Mouse (Mus musculus): ENCODE measurements at regions not wholly inside any gene's neighbourhood (a gene's known extent, or its start where the extent isn't known, plus 50 kb on each side); places are given as distances from the start of the nearest gene placed in this dataset.
"Not testable (repeated sequence)": the region's sequence is repeated elsewhere in the genome, so short reads cannot be mapped to it uniquely, and the experiment has no call there.

- no peak for DNase-seq (ENCODE audit: low spot score in 2 of 2)
Measured at GRCm38 (mm10) chr5:12639549-12639948, 256.4 kb downstream of the Sema3d start.

- DNase-seq (ENCODE audit: low spot score in 2 of 2) = no peak
Measured at GRCm38 (mm10) chr5:12646269-12646668, 263.1 kb downstream of the Sema3d start.

- DNase-seq (ENCODE audit: low spot score in 2 of 2) = no peak
Measured at GRCm38 (mm10) chr5:12673666-12674065, 290.5 kb downstream of the Sema3d start.

DNA sequence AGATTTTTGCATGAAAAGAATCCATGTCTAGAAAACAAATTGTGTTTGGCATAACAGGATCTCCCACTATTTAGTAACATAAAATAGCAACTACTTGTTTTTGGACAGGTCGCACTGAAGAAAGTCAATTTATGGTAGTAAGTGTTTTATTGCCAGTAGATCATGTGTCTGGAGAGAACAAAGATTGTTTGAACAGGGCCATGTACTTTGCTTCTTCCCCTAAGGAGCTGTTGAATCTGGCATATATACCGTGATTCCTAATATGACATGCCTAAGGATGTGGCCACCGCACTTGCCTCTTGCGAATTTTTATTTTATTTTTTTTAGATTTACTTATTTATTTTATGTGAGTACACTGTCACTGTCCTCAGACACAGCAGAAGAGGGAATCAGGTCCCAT, 290.9 kb downstream of the Sema3d start:
- no peak for DNase-seq (ENCODE audit: low spot score in 2 of 2)

DNA sequence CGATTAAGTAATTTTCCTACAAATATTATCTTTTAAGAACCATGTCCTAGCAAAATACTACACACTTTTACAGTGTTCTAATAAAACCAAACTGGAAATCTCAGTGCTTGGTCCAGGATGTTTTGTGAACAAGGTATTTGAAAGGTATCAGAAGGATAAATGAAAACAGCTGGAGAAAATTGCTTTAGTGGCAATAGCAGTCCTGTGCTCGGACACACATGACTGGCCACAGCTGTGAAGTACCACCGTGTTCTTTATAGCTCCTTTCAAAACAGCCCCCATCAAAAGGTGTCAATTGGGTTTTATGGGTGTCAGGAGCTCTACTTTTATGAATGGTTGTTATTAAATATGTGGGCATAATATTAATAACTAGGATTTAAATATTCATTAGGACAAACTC, 293.5 kb downstream of the Sema3d start:
- no peak for DNase-seq (ENCODE audit: low spot score in 2 of 2)

GRCm38 (mm10) chr5:12714894-12715293, 331.7 kb downstream of the Sema3d start:
- DNase-seq (ENCODE audit: low spot score in 2 of 2) = no peak

DNA sequence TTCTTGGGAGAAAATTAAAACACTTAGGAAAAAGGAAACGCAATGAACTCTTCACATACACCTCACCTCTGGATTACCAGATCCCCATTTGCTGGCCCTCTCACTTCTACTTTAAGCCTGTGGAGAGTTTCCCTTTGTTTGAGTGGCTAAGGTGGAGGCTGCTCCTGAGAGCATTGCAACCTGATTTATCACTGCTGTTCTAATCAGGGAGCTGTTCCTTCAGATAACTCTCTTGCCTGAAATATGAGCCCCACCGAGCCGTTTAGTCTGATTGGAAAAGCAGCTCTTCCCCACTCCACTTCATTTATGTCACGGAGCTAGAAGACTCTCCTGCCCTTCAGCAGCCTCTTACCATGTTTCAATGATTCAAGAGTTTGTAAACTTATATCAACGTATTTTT, 368.3 kb downstream of the Sema3d start:
- DNase-seq (ENCODE audit: low spot score in 2 of 2) = no peak

- no peak for DNase-seq (ENCODE audit: low spot score in 2 of 2)
Measured at GRCm38 (mm10) chr5:12759634-12760033, 365.6 kb upstream of the Sema3a start.

DNA sequence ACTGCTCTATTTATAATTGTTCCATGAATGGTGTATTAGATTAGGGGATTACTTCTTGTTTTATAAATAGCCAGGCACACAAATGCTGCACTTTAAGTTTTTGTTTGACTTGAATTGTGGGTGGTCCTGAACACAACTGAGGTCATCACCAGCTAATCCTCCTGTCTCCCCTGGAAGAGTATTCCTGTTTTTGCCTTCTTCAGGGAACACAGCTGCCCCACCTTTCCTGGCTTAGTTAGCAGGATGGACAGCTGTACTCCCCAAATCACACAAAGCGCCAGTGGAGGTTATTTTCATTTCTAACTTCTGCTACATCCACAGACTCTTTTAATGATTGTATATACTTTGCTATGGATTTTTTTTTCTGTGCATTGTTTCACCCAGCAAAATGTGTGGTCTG, 357.8 kb upstream of the Sema3a start:
- no peak for DNase-seq (ENCODE audit: low spot score in 2 of 2)

GRCm38 (mm10) chr5:12782681-12783080, 342.5 kb upstream of the Sema3a start:
- DNase-seq (ENCODE audit: low spot score in 2 of 2) = no peak

DNA sequence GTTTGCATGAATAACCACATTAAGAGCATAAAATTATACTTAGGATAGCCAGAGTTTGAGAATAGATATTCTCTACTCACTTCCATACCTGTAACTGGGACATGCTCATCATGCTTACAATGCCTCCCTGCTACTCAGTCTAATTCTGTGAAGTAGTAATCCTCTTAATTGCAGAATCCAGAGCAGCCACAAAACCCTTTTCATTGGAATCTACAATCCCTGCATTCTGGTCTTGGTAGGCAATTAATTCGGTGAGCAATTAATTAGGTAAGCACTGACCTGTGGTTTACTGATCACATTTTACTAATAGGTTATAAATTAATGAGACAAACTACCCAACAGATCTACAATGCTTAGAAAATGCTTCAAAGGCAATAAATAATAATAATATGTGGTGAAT, 316.5 kb upstream of the Sema3a start:
- DNase-seq (ENCODE audit: low spot score in 2 of 2) = no peak

- DNase-seq (ENCODE audit: low spot score in 2 of 2) = peak in 1 of 2 experiments; percentile 3
Measured at GRCm38 (mm10) chr5:12809884-12810283, 315.3 kb upstream of the Sema3a start.

DNA sequence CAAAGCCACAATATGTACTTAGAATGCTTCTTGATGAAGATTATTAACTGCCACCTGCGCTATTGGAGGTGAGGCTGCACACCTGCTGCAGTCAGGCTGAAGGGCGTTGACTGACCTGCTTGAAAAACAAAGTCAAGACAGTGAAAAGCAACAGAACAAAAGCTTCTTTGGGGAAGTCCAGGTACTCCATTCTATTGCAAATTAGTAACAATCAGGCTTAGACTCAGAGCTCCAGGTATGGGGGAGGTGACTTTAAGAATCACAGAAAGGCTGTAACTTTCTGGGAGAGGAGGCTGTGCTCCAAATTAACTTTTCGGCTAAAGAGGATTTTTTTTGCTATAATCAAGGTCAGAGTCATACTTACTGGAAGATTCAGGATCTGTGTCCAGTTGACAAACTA, 278.0 kb upstream of the Sema3a start:
- DNase-seq (ENCODE audit: low spot score in 2 of 2) = not testable (repeated sequence)

GRCm38 (mm10) chr5:12856869-12857268, 268.3 kb upstream of the Sema3a start:
- DNase-seq (ENCODE audit: low spot score in 2 of 2) = peak in 1 of 2 experiments; percentile 1

DNA sequence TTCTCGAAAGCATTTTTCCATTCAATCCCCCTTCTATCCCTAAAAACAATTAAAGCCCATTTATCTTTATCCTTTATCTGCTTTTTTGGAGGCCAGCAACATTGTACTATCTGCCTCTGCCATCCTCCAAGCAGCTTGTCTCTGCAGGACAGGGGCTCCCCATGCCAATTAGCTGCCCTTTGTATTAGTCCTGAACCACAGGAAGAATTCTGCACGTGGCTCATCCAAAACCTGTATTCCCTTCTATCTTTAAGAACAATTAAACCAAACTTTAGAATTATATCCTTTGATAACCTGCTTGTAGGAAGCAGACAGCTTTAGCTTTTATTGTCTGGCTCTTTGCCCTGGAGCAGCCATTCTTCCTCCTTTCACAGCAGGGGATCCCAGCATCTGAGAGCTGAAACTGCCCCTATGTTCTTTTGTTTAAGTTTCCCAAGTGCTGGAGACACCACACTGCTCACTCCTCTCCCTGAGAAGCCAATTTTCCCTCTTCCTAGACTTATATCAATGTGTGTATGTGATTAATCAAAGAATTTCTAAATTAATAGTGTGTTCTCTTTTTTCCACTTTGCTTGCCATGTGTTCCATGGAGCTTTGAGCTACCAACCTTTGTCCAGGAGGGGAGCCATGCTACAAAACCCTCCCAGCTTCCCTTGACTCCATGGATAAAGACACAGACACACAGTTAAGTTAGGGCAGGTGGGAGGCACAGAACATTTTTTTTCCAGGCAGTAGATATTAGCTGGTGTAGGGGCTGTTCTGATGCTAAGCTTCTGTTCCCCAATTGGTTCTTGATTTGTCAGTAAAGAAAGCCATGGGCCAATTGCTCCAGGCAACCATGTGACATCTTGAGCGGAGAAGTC, 256.6 kb upstream of the Sema3a start:
- DNase-seq (ENCODE audit: low spot score in 2 of 2) = no peak

DNA sequence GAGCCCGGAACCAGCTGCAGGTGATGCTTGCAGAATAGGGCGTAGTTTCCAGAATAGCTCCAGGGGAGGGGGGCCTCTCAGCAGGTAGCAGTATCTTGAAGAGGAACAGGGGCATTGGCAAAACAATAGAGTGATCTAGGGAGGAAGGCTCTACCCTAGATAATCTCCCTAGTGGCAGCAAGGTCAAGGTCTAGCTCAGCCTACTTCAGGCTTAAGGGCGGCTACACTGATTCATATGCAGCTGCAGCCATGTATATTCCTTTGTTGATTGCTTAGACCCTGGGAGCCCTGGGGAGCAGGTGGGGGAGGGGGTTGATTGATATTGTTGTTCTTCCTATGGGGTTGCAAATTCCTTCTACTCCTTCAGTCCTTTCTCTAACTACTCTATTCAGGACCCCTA, 252.3 kb upstream of the Sema3a start:
- DNase-seq (ENCODE audit: low spot score in 2 of 2) = no peak

- DNase-seq (ENCODE audit: low spot score in 2 of 2) = no peak
Measured at GRCm38 (mm10) chr5:12877595-12878296, 247.5 kb upstream of the Sema3a start.

DNA sequence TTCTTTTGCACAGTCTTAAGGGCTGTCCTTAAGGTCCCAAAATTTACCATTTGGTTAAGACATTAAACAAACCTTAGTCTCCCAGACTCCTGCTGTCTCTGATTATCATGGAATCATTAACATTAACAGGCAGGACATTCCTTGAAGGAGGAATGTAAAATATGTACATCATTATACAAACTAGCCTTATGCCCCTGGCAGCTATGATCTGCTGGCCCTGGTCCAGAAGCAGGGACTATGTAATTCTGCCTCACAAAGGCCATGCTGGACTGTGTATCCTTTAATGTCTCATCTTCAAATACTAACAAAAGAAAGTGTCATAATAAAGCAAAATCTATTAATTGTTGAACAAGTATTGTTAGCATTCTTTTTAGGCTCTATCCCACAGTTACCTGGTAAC, 232.9 kb upstream of the Sema3a start:
- DNase-seq (ENCODE audit: low spot score in 2 of 2) = no peak

GRCm38 (mm10) chr5:12894638-12895037, 230.6 kb upstream of the Sema3a start:
- no peak for DNase-seq (ENCODE audit: low spot score in 2 of 2)

GRCm38 (mm10) chr5:12910741-12911140, 214.5 kb upstream of the Sema3a start:
- no peak for DNase-seq (ENCODE audit: low spot score in 2 of 2)

DNA sequence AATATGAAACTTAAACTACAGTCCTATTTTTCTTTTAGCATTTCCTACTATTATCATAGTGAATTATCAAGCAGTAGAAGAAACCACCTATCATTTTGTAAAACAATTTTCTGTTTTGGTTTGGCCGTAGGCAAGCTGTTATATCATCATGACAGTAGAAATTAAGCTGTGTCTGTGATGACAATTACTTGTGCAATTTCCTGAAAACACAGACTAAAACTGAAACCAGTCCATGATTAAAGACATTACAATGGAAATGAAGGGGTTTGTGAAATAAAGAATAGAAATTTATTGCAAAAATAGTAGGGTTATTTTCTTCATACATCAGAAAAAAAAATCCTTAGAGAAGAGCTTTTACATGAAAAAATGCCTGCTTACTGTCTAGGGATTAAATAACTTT, 210.8 kb upstream of the Sema3a start:
- DNase-seq (ENCODE audit: low spot score in 2 of 2) = no peak

- no peak for DNase-seq (ENCODE audit: low spot score in 2 of 2)
Measured at GRCm38 (mm10) chr5:12919335-12919734, 205.9 kb upstream of the Sema3a start.

- no peak for DNase-seq (ENCODE audit: low spot score in 2 of 2)
Measured at GRCm38 (mm10) chr5:12922889-12923288, 202.3 kb upstream of the Sema3a start.
